Mouse (Mus musculus): ENCODE results near the gene Asb3.
"Not testable (repeated sequence)": the region's sequence is repeated elsewhere in the genome, so short reads cannot be mapped to it uniquely, and the experiment has no call there.

Asb3 gene

DNA sequence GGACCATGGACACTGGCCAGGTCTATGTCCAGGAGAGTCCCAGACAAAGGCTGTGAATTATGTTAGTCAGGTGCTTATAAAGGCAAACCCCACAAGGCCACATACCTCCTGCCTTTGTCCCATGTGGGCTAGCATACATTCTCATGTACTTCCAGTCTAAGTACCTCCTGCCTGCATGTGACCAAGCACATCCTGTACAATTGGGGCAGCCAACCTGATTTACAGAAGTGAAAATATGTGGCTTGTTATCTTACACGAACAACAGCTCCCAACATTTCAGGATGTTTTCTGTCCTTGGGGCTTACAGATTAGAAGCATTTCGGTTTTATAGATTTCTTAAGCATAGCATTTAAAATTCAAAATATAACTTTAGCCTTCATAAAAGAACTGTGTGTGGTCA is 114.8 kb downstream of the Asb3 start:
- no peak for DNase-seq (ENCODE audit: low read depth)

DNA sequence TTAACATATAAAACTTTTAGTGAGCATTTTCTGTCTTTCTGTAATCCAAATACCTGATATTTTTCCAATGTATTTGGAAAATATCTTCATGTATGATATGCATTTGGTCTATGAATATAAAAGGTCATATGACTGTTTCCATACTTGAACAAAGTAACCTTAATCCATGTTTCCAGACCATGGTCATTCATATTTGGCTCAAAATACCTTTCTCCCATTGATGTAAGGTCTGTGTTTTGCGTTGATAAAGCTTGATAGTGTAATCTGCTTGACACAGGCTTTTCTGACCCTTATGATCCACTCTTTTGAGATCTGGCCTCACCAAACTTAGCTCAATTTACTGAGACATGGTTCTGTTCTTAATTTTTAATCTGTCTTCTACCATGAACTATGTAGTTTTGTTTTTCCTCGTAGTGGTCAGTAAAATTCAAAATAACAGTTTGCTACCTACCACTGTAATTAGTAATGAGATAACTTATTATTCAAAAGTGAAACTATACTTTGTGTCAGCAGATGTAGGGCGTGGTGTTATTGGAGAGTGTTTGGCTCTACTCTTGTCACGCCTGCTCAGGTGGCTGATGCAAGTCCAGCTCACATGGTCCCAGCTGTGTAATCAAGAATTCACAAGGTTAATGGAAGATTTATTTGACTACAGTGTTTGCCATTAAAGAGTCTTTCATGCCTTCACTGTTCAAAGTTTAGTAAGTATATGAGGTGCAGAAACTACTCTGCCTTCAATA is 116.1 kb downstream of the Asb3 start:
- no peak for DNase-seq (ENCODE audit: low read depth)

DNA sequence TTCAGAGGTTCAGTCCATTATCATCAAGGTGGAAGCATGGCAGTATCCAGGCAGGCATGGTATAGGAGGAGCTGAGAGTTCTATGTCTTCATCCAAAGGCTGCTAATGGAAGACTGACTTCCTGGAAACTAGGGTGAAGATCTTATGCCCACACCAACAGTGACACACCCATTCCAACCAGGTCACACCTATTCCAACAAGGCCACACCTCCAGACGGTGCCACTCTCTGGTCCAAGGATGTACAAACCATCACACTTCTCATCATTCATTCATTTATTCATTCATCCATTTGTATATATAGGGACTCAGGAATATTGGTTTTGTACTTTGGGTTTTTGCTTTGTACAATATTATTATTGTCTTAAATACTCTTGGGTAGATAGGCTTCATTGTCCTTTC is 124.5 kb downstream of the Asb3 start:
- not testable (repeated sequence) for DNase-seq (ENCODE audit: low read depth)

- DNase-seq (ENCODE audit: low read depth), result not testable (repeated sequence)
Observed at GRCm38 (mm10) chr11:31017466-31017865, 132.2 kb downstream of the Asb3 start.

- DNase-seq (ENCODE audit: low read depth), result no peak
Observed at GRCm38 (mm10) chr11:31034958-31035357, 149.7 kb downstream of the Asb3 start.

DNA sequence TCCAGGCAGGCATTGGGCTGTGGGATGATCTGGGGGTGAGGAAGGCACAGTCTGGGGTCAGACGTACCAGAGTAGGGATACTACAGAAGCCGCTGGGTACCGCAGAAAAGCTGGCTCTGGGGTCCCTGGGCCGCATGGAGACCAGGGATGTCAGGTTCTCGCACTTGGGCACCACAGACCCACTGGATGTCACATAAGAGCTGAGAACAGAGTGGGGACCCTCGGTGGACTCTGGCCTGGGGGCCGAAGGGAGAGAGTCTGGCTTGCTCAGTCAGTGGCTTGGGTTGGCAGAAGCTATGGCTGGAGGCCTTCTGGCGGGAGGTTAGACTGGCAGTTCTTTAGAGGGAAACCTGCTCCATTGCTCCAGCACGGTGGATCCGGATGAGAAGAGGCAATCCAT is 204.8 kb downstream of the Asb3 start:
- no peak for DNase-seq (ENCODE audit: low read depth)

- DNase-seq (ENCODE audit: low read depth), result no peak
Observed at GRCm38 (mm10) chr11:31090478-31090978, 205.3 kb downstream of the Asb3 start.

DNA sequence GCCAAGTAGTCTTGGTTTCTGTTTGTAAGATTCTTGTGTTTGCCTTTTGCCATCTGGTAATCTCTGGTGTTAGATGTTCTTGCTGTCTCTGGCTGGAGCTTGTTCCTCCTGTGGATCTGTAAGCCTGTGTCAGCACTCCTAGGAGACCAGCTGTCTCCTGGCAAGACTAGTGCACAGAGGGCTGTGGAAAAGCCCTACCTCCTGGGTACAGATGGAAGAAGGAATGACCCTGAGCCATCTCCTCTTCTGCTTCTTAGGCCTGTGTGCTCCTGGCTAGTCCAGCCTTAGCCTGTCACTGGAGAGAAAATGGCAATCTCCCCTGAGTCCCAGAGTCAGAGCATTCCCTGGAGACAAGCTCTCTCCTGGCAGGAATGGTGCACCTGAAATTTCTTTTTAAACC is 214.3 kb downstream of the Asb3 start:
- DNase-seq (ENCODE audit: low read depth), result not testable (repeated sequence)

GRCm38 (mm10) chr11:31102188-31102587 is 217.0 kb downstream of the Asb3 start:
- no peak for DNase-seq (ENCODE audit: low read depth)

DNA sequence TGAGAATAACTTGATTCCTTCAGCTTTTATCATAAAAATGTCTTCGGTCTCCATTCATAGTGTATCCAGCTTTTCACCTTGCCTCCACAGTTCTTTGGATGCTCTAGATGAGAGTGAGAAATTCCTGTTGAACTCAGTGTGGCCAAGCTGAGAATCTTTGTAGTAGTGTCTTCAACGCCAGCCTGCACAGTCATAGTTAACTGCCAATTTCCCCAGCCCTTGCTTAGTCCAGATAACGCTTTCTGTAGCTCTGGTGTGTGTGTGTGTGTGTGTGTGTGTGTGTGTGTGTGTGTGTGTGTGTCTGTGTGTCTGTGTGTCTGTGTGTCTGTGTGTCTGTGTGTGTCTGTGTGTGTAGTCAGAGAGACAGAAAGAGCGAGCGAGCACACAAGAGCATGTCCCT is 220.1 kb downstream of the Asb3 start:
- DNase-seq (ENCODE audit: low read depth), result no peak

GRCm38 (mm10) chr11:31126964-31127363 is 241.7 kb downstream of the Asb3 start:
- DNase-seq (ENCODE audit: low read depth), result not testable (repeated sequence)

DNA sequence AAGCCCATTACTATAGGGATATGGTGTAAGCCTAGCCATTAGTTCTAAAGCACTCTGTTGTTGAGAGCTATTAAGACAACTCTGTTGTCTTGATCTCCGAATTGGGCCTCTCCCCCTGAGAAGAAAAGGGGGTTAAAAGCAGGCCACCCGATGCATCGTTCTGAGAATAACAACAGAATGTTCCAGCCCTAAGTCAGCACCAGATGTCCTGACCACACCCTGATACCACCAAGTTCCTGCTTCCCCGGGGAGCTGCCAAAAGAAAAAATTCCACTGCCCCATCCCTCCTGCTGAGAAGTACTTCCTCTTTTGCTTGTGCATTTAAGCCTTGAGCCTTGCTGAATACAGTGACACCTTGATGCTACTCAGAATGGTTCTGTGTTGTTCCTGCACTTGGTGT is 248.5 kb downstream of the Asb3 start:
- not testable (repeated sequence) for DNase-seq (ENCODE audit: low read depth)

GRCm38 (mm10) chr11:31134824-31135223 is 249.6 kb downstream of the Asb3 start:
- DNase-seq (ENCODE audit: low read depth), result not testable (repeated sequence)

DNA sequence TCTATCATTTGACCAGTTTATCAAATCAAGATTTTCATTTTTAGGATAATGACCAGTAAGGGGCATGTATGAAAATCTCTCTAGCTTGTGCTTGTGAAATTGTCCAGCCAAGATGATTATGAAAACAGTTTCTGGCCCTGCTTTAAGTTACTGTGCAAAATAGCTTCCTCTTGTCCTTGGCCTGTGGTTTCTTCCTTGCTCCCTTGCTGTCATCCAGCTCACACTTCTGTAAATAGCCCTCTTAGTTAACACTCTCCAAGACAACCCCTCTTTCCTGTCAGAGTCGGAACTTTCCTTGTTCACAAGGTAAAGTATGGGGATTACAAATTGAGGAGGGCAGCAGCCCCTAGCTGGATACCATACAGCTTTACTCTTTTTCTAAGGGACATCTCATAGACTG is 253.2 kb downstream of the Asb3 start:
- DNase-seq (ENCODE audit: low read depth), result not testable (repeated sequence)
